Mouse (Mus musculus): Measurements from ENCODE around the gene Usp3.

DNA sequence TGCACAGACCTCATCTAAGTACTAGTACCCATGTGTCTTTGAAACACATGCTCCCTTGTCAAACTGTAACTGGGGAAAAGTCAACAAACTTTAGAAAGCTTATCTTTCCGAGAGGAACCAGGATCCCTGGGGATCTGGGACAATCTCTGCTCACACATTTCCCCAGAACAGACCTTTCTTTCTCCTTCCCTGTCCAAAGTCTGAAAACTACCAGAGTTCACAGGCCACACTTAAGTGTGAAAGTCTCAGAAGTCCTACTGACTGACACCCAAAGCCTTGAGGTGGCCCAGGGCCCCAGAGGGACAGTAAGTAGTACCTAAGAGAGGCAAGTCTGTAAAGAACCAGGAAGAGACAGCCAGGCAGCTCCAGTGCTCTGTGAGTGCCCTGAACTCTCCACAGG, 31.9 kb upstream of the Usp3 start:
- no peak for TF ChIP-seq CTCF (IDR thresholded peaks at IDR 0.05; ENCODE audit: low read depth)
- TF ChIP-seq EP300 (IDR thresholded peaks at IDR 0.05; ENCODE audit: low read depth): no peak
